Mouse (Mus musculus) kidney, adult 2 months (tissue): ENCODE measurements around the gene Ten1. TPM values are rescaled to one million over a fixed set of nuclear protein-coding genes. Genes with fewer than 3 reads are reported as not detected.

Experiments used
- DNase-seq: peaks from one replicate; pipeline ENCODE4 v3.0.0; 2021
- H3K27ac ChIP-seq: fragments of 200-500 bp; 2 replicates; pipeline ENCODE4 v1.5.1; 2012; ENCODE audit warnings: low read depth, low read length, control low read depth, inconsistent platforms; ENCODE audit not compliant: insufficient read depth
- H3K27me3 ChIP-seq: fragments of 200-500 bp; replicated peaks from 2 replicates; pipeline ENCODE4 v1.6.1; 2012; ENCODE audit warnings: mild to moderate bottlenecking, moderate library complexity, low read length, inconsistent platforms; ENCODE audit not compliant: control insufficient read depth, insufficient read depth
- H3K36me3 ChIP-seq: fragments of 200-500 bp; 2 replicates; pipeline ENCODE4 v1.6.1; 2012; ENCODE audit warnings: mild to moderate bottlenecking, moderate library complexity, low read length, inconsistent platforms; ENCODE audit not compliant: control insufficient read depth, insufficient read depth
- H3K4me1 ChIP-seq: fragments of 200-500 bp; 2 replicates; pipeline ENCODE4 v1.6.1; 2011; ENCODE audit warnings: low read length; ENCODE audit not compliant: control insufficient read depth, insufficient read depth
- H3K4me3 ChIP-seq: fragments of 200-500 bp; 2 replicates; pipeline ENCODE4 v1.5.1; 2011; ENCODE audit warnings: mild to moderate bottlenecking, low read depth, low read length, control low read depth; ENCODE audit not compliant: insufficient read depth
- CTCF ChIP-seq: fragments of 200-500 bp; conservative IDR thresholded peaks from 2 replicates; pipeline ENCODE4 v1.5.1; 2011; ENCODE audit warnings: low read depth, mild to moderate bottlenecking, control low read depth, low read length, moderate library complexity, mixed read lengths; ENCODE audit not compliant: insufficient read depth, insufficient read length
- POLR2A ChIP-seq: fragments of 200-500 bp; IDR thresholded peaks from one replicate; pipeline ENCODE4 v1.6.1; 2011; ENCODE audit warnings: low read depth, low read length, control low read depth
- WGBS: fragments of 180-500 bp; shearing (Covaris S2); methylation state at CpG from one replicate; pipeline ENCODE4 v1.1.7; 2018; 5-methylcytosine and 5-hydroxymethylcytosine counted together
- polyA plus RNA-seq: library from polyadenylated mRNA; depleted of rRNA; stranded (reverse); fragments of >200 nt; gene quantifications from 2 replicates; pipeline ENCODE4 v1.2.3, GENCODE M21; 2012

Ten1 gene
- polyA plus RNA-seq, 1 experiment = 21.0 TPM

GRCm38 (mm10) chr11:116209257-116209656 lies 10.6 kb downstream of the Ten1 start:
- peak; percentile 88 for DNase-seq
- H3K4me3 ChIP-seq = no peak overlapping the region
- H3K36me3 ChIP-seq = no peaks in the 10 kb centered on the region
- no peak for TF ChIP-seq CTCF
- no peak for TF ChIP-seq POLR2A
- no peaks in the 10 kb centered on the region for H3K27me3 ChIP-seq
- H3K4me1 ChIP-seq = peaks cover 10% of the 10 kb centered on the region
- 48% methylated on average over 8 of the region's 8 CpGs for WGBS
- peak overlapping the region; percentile 66 for H3K27ac ChIP-seq

GRCm38 (mm10) chr11:116210696-116211095 lies 12.0 kb downstream of the Ten1 start:
- peak; percentile 77 for DNase-seq
- TF ChIP-seq CTCF = no peak
- no peak for TF ChIP-seq POLR2A
- Histone ChIP-seq H3K4me3 (no peak overlapping the region), H3K4me1 (peaks cover 10% of the 10 kb centered on the region), H3K36me3 (no peaks in the 10 kb centered on the region), H3K27me3 (no peaks in the 10 kb centered on the region), H3K27ac (peak overlapping the region; percentile 66)
- WGBS = 46% methylated on average over 5 of the region's 5 CpGs

DNA sequence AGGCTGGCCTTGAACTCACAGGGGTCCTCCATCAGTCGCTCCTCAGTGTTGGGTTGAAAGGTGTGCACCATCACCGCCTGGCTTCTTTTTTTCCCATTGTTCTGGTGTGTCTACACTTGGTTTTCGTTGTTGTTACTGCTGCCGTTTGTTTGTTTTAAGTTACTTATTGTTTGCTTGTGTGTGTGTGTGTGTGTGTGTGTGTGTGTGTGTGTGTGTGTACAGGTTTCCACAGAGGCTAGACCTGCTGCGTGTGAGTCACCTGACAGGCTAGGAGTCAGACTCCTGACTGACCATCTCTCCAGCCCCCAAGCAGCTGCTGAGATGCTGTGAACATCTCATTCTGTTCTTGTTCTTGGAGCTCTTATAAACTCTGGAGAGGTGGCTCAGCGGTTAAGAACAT lies 14.2 kb downstream of the Ten1 start:
- WGBS = 95% methylated on average over 6 of the region's 6 CpGs
- peaks cover 12% of the 10 kb centered on the region for H3K4me1 ChIP-seq
- H3K27me3 ChIP-seq = no peaks in the 10 kb centered on the region

DNA sequence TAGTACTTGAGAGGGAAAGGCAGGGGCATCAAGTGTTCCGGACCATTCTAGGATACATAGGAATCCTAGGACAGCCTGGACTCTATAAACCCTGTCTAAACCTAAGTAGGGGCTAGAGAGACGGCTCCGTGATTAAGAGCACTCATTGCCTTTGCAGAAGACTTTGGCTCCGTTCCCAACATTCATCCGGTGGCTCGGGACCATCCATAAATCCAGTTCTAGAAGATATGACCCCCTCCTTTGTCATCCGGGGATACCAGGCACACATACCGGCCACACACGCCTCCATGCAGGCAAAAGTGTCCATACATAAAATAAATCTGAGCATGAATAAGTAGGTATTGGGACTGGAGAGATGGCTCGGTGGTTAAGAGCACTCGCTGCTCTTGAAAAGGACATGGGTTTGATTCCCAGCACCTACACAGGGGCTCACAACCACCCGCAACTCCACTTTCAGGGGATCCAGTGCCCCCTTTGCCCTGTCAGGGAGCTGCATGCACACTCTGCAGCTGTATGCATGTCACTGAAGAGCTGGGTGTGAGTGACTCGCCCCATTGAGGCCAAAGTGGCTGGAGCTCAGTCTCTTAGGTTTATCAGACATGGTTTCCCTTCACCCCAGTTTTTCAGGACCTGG lies 15.3 kb downstream of the Ten1 start:
- Histone ChIP-seq H3K4me3 (no peak overlapping the region), H3K27me3 (no peaks in the 10 kb centered on the region), H3K36me3 (no peaks in the 10 kb centered on the region), H3K4me1 (peaks cover 23% of the 10 kb centered on the region), H3K27ac (no peak overlapping the region)
- TF ChIP-seq POLR2A = no peak
- no peak for TF ChIP-seq CTCF
- DNase-seq = no peak
- 75% methylated on average over 13 of the region's 13 CpGs for WGBS

More for the DNA sequence above, 14.2 kb downstream of the Ten1 start:
- Histone ChIP-seq H3K4me3 (no peak overlapping the region), H3K27ac (no peak overlapping the region), H3K36me3 (no peaks in the 10 kb centered on the region)
- no peak for DNase-seq
- TF ChIP-seq CTCF (no peak), POLR2A (no peak)

DNA sequence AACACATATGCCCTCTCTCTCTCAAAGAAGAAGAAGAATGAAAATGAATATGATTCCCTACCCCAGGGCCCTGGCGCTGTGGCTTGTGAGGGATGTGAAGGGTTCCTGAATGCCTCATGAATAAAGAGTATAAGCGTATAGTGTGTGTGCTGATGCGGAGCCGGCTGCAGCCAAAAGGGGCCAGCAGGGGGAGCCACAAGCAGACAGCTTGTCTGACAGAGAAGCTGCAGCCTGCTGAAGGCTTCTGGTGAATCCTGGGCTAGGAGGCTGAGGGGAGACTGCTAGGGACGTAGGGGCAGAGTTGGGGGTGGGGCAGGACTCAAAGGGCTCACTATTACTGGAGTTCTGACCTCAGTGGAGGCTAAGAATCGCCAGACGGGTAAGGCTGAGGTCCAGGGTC lies 16.5 kb downstream of the Ten1 start:
- Histone ChIP-seq H3K4me3 (no peak overlapping the region), H3K27ac (no peak overlapping the region), H3K27me3 (no peaks in the 10 kb centered on the region), H3K4me1 (peaks cover 30% of the 10 kb centered on the region), H3K36me3 (no peaks in the 10 kb centered on the region)
- TF ChIP-seq POLR2A = no peak
- peak; percentile 49; the same call in 1 of the 2 replicates for TF ChIP-seq CTCF
- 88% methylated on average over 7 of the region's 7 CpGs for WGBS
- no peak for DNase-seq

DNA sequence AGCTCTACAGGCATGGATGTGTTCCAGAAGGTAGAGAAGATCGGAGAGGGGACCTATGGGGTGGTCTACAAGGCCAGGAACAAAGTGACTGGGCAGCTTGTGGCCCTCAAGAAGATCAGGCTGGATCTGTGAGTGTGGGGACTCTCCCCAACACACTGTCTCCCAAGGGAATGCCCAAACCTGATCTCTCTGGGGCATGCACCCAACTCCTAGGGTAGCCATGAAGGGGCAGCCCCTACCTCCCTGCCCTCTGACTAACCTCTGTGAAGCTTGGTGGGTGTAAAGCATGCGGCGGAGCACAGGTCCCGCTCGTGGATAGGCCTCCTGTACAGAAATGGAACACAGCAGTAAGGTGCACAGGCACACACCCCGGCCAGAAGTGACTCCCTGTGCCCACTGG lies 17.3 kb downstream of the Ten1 start:
- peaks cover 23% of the 10 kb centered on the region for H3K4me1 ChIP-seq
- no peaks in the 10 kb centered on the region for H3K36me3 ChIP-seq
- H3K4me3 ChIP-seq = no peak overlapping the region
- no peak overlapping the region for H3K27ac ChIP-seq
- TF ChIP-seq CTCF (no peak), POLR2A (no peak)
- WGBS = 91% methylated on average over 6 of the region's 6 CpGs
- H3K27me3 ChIP-seq = no peaks in the 10 kb centered on the region
- no peak for DNase-seq

DNA sequence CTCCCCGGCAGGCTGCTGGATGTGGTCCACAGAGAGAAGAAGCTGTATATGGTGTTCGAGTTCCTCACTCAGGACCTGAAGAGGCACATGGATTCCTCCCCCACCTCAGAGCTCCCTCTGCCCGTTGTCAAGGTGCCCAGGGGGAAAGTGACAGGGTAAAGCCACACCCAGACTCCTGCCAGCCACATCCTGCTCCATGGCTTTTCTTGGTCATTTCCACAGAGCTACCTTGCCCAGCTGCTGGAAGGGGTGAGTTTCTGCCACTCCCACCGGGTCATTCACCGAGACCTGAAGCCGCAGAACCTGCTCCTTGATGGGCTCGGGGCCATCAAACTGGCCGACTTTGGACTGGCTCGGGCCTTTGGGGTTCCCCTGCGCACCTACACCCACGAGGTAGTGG lies 17.9 kb downstream of the Ten1 start:
- Histone ChIP-seq H3K27ac (no peak overlapping the region), H3K4me1 (peaks cover 21% of the 10 kb centered on the region), H3K4me3 (no peak overlapping the region), H3K27me3 (no peaks in the 10 kb centered on the region), H3K36me3 (no peaks in the 10 kb centered on the region)
- DNase-seq = no peak
- TF ChIP-seq POLR2A (no peak), CTCF (no peak)
- WGBS = 75% methylated on average over 11 of the region's 11 CpGs
